Mouse (Mus musculus): Measurements from ENCODE around the gene Phlpp2. TPM values are rescaled to one million over a fixed set of nuclear protein-coding genes. Genes with fewer than 3 reads are reported as not detected.
A peak's percentile ranks its signal among the peaks of the same experiment; 100 is the strongest.

Phlpp2 gene
- polyA plus RNA-seq (2015; fragmentation: Nextera tagmentation; extraction: Ambion mirVana) = 1.5 and 1.9 TPM in 2 replicates

DNA sequence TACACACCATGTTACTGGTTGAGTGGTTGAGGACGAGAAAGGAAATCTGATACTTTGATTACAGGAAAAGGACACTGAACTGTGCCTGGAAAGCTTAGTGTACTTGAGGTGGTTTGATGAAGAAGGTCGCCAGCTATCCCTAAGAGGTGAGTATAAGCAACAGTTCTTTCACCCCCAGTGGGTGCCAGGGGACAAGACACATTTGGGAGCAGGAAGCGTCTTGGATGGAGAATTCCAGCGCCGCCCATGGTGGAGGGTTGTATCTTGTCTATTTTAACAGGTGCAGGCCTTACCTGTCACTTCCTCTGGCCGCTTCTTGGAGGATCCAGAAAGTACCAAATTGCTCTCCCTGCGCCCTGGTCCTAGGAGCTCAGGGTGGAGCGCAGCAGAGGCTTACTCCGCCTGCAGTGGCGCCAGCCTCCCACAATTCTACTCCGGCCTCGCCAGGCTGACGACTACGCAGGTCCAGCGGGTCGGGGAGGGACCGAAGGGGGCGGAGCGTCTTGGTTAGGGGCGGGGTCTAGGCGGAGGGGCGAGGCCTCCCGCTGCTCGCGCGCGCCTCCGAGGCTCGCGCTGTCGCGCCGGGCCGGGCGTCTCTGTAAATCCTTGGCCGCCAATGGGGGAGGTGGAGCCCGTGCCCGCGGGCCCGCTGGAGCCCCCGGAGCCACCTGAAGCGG lies at the start of gene Phlpp2:
TSS of gene Phlpp2 (plus strand) at position 540 of the 677 bp plus-strand sequence.
- H3K27ac ChIP-seq = peak within 1 kb of the TSS; percentile 92
- peak within 1 kb of the TSS; percentile 90 for H3K4me3 ChIP-seq
- peak; percentile 98 for ATAC-seq (replicated peaks; ENCODE audit: insufficient number of reproducible peaks, insufficient read depth, low FRiP score, low read depth)
- H3K36me3 ChIP-seq = no peaks in the 10 kb centered on the region
- H3K9ac ChIP-seq = peak within 1 kb of the TSS; percentile 96
- under 1% methylated on average over 42 of the region's 42 CpGs for WGBS
- H3K27me3 ChIP-seq = no peaks in the 10 kb centered on the region
- H3K4me1 ChIP-seq (replicated peaks) = peaks cover 10% of the 10 kb centered on the region
- no peaks in the 10 kb centered on the region for H3K9me3 ChIP-seq (replicated peaks)
- peak within 1 kb of the TSS; percentile 96 for H3K4me2 ChIP-seq

GRCm38 (mm10) chr8:109823561-109823960 lies 44.8 kb upstream of the Phlpp2 start:
- no peak overlapping the region for H3K9ac ChIP-seq
- 0 out of 2 replicates have a peak, but pooled peaks cover 6% of the 10 kb centered on the region for H3K36me3 ChIP-seq
- H3K4me1 ChIP-seq (replicated peaks) = no peaks in the 10 kb centered on the region
- H3K4me3 ChIP-seq = no peak overlapping the region
- H3K4me2 ChIP-seq = no peak overlapping the region
- no peaks in the 10 kb centered on the region for H3K27me3 ChIP-seq
- ATAC-seq (replicated peaks; ENCODE audit: insufficient number of reproducible peaks, insufficient read depth, low FRiP score, low read depth) = no peak
- 88% methylated on average over 2 of the region's 2 CpGs for WGBS
- H3K27ac ChIP-seq = no peak overlapping the region
- no peaks in the 10 kb centered on the region for H3K9me3 ChIP-seq (replicated peaks)

DNA sequence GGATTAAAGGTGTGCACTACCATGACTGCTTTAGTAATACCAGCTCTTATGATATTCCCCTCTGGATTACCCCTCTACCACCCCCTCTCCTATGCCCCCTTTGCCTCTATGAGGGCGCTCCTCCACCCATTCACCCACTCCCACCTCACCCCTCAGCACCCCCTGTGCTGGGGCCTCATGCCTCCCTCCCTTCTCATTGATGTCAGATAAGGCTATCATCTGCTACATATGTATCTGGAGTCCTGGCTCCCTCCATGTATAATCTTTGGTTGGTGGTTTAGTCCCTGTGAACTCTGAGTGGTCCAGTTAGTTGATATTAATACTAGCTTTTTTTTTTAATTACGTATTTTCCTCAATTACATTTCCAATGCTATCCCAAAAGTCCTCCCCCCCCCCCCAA lies 28.5 kb upstream of the Phlpp2 start:
- 88% methylated on average over 2 of the region's 2 CpGs for WGBS
- no peak for ATAC-seq (replicated peaks; ENCODE audit: insufficient number of reproducible peaks, insufficient read depth, low FRiP score, low read depth)
- Histone ChIP-seq H3K4me1 (replicated peaks) (no peaks in the 10 kb centered on the region), H3K27me3 (no peaks in the 10 kb centered on the region), H3K4me2 (no peak overlapping the region), H3K4me3 (no peak overlapping the region), H3K9me3 (replicated peaks) (no peaks in the 10 kb centered on the region), H3K36me3 (peaks cover 57% of the 10 kb centered on the region), H3K27ac (no peak overlapping the region), H3K9ac (no peak overlapping the region)

- no peak overlapping the region for H3K4me2 ChIP-seq
- no peak overlapping the region for H3K27ac ChIP-seq
- peaks cover 49% of the 10 kb centered on the region for H3K36me3 ChIP-seq
- peaks cover 3% of the 10 kb centered on the region; the same call in 1 of the 2 replicates for H3K4me1 ChIP-seq (replicated peaks)
- no peaks in the 10 kb centered on the region for H3K27me3 ChIP-seq
- 100% methylated on average over 1 of the region's 1 CpGs for WGBS
- H3K9ac ChIP-seq = no peak overlapping the region
- H3K4me3 ChIP-seq = no peak overlapping the region
- H3K9me3 ChIP-seq (replicated peaks) = no peaks in the 10 kb centered on the region
- ATAC-seq (replicated peaks; ENCODE audit: insufficient number of reproducible peaks, insufficient read depth, low FRiP score, low read depth) = no peak
Observed at GRCm38 (mm10) chr8:109842468-109842867, 25.9 kb upstream of the Phlpp2 start.

- H3K9ac ChIP-seq = no peak overlapping the region
- H3K4me2 ChIP-seq = 0 out of 2 replicates have a peak overlapping the region, but pooled peaks have one; percentile 13
- H3K36me3 ChIP-seq = peaks cover 54% of the 10 kb centered on the region
- no peaks in the 10 kb centered on the region for H3K9me3 ChIP-seq (replicated peaks)
- H3K27me3 ChIP-seq = no peaks in the 10 kb centered on the region
- 31% methylated on average over 2 of the region's 2 CpGs for WGBS
- ATAC-seq (replicated peaks; ENCODE audit: insufficient number of reproducible peaks, insufficient read depth, low FRiP score, low read depth) = peak; percentile 73; the same call in 1 of the 2 replicates
- peak overlapping the region; percentile 72 for H3K27ac ChIP-seq
- peaks cover 17% of the 10 kb centered on the region for H3K4me1 ChIP-seq (replicated peaks)
- H3K4me3 ChIP-seq = no peak overlapping the region
Observed at GRCm38 (mm10) chr8:109847866-109848265, 20.5 kb upstream of the Phlpp2 start.

DNA sequence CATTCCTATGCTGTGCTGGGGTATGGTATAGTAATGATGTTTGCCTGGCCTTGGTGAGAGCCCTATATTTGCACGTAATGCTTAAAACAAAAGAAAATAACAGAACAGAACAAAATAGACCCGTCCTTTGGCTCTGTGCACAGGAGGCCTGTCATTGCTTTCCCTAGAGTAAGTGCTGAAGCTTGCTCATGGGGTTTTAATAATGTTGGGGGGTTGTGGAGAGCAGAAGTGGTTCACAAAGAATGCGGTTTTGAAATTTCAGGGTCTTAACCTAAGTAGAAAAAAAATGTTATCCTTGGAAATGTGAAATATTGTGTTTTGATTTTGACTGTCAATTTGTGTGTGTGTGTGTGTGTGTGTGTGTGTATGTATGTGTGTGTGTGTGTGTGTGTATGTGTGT lies 19.4 kb upstream of the Phlpp2 start:
- peaks cover 17% of the 10 kb centered on the region for H3K4me1 ChIP-seq (replicated peaks)
- 83% methylated on average over 3 of the region's 3 CpGs for WGBS
- H3K27me3 ChIP-seq = no peaks in the 10 kb centered on the region
- H3K36me3 ChIP-seq = peaks cover 50% of the 10 kb centered on the region
- no peak for ATAC-seq (replicated peaks; ENCODE audit: insufficient number of reproducible peaks, insufficient read depth, low FRiP score, low read depth)
- H3K9me3 ChIP-seq (replicated peaks) = no peaks in the 10 kb centered on the region
- no peak overlapping the region for H3K4me2 ChIP-seq
- H3K9ac ChIP-seq = no peak overlapping the region
- H3K27ac ChIP-seq = no peak overlapping the region
- no peak overlapping the region for H3K4me3 ChIP-seq

DNA sequence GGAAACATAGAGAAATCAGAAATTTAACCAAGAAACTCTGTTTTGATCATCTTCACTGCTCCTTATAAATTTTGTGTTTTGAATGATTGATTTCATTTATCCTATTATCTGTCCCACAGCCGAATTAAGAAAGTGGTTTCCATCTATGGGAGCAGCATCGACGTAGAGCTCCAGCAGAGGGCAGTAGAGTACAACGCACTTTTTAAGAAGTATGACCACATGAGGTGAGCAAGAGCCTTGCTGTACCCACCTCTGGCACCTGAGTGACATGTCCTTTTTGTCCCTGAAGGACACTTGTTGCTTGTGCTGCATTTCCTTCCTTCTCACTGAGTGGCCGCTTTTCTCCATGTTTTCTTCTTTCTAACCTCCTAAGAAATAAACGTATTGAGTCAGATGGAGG lies 14.9 kb upstream of the Phlpp2 start:
- H3K9me3 ChIP-seq (replicated peaks) = no peaks in the 10 kb centered on the region
- no peak overlapping the region for H3K4me2 ChIP-seq
- no peak overlapping the region for H3K4me3 ChIP-seq
- ATAC-seq (replicated peaks; ENCODE audit: insufficient number of reproducible peaks, insufficient read depth, low FRiP score, low read depth) = no peak
- no peak overlapping the region for H3K27ac ChIP-seq
- no peak overlapping the region for H3K9ac ChIP-seq
- peaks cover 6% of the 10 kb centered on the region for H3K4me1 ChIP-seq (replicated peaks)
- H3K36me3 ChIP-seq = peaks cover 61% of the 10 kb centered on the region
- H3K27me3 ChIP-seq = no peaks in the 10 kb centered on the region
- 36% methylated on average over 6 of the region's 6 CpGs for WGBS

GRCm38 (mm10) chr8:109854522-109854921 lies 13.8 kb upstream of the Phlpp2 start:
- no peaks in the 10 kb centered on the region for H3K9me3 ChIP-seq (replicated peaks)
- no peaks in the 10 kb centered on the region for H3K27me3 ChIP-seq
- no peak overlapping the region for H3K27ac ChIP-seq
- no peak overlapping the region for H3K4me2 ChIP-seq
- ATAC-seq (replicated peaks; ENCODE audit: insufficient number of reproducible peaks, insufficient read depth, low FRiP score, low read depth) = no peak
- H3K4me1 ChIP-seq (replicated peaks) = no peaks in the 10 kb centered on the region
- no peak overlapping the region for H3K4me3 ChIP-seq
- H3K36me3 ChIP-seq = peaks cover 63% of the 10 kb centered on the region
- WGBS = 90% methylated on average over 4 of the region's 4 CpGs
- H3K9ac ChIP-seq = no peak overlapping the region

DNA sequence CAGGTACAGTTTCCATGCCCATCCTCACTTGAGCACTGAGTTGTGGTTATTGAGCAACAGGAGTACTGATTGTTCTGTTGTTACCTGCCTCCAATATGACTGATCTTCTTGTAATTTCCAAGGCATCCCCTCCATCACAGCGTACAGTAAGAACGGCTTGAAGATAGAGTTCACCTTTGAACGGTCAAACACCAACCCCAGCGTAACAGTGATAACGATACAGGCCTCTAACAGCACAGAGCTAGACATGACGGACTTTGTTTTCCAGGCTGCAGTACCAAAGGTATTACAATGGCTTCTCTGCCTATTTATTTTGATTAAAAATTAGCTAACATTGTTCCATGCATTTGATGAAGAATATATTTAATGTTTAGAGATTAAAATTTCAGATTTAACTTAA lies 12.9 kb upstream of the Phlpp2 start:
- Histone ChIP-seq H3K4me1 (replicated peaks) (no peaks in the 10 kb centered on the region), H3K27me3 (no peaks in the 10 kb centered on the region), H3K4me3 (no peak overlapping the region), H3K4me2 (no peak overlapping the region), H3K27ac (no peak overlapping the region), H3K9me3 (replicated peaks) (no peaks in the 10 kb centered on the region), H3K9ac (no peak overlapping the region), H3K36me3 (peaks cover 63% of the 10 kb centered on the region)
- ATAC-seq (replicated peaks; ENCODE audit: insufficient number of reproducible peaks, insufficient read depth, low FRiP score, low read depth) = no peak
- WGBS = 94% methylated on average over 6 of the region's 6 CpGs

DNA sequence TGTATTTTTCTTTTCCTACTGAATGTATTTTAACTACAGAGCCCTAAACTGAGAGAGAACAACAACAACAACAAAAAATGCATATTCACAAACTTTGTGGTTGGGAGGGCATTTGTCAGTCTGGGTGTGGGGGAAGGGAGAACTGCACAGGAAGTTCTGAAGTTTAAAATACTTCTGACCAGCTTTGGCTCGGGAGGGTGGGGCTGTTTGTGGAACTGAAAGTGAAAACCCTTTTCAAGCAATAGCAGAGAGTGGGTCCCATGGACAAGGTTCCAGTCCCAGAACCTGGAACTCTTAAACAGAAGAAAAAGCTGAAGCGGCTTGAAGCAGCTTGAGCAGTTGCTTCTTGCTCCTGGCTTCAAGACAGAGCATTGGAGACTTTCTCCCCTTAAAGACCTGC lies 4.9 kb upstream of the Phlpp2 start:
- Histone ChIP-seq H3K9ac (no peak overlapping the region), H3K36me3 (peaks cover 38% of the 10 kb centered on the region), H3K4me1 (replicated peaks) (peaks cover 4% of the 10 kb centered on the region), H3K4me3 (no peak overlapping the region), H3K27ac (no peak overlapping the region), H3K9me3 (replicated peaks) (no peaks in the 10 kb centered on the region), H3K4me2 (no peak overlapping the region), H3K27me3 (no peaks in the 10 kb centered on the region)
- WGBS = 60% methylated on average over 2 of the region's 2 CpGs
- no peak for ATAC-seq (replicated peaks; ENCODE audit: insufficient number of reproducible peaks, insufficient read depth, low FRiP score, low read depth)

DNA sequence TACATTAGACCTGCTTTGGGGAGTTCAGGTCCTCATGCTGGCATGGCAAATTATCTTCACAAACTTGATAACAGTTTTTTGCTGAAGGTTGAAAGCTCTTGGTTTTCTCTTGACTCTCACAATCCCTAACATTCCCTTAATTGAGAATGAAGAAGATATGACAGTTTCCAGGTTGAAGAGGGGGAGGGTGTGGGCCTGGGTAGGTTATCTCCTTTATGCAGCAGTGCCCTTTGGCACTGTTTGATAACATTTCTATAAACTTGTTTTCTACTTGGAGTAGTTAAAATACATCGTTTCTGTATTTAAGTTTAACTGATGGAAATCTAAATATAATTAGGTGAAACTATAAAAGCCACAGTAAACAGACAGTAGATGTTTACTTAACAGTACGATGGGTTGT lies 3.5 kb upstream of the Phlpp2 start:
- peaks cover 30% of the 10 kb centered on the region for H3K36me3 ChIP-seq
- no peak overlapping the region for H3K9ac ChIP-seq
- H3K27ac ChIP-seq = no peak overlapping the region
- H3K9me3 ChIP-seq (replicated peaks) = no peaks in the 10 kb centered on the region
- no peak overlapping the region for H3K4me2 ChIP-seq
- no peaks in the 10 kb centered on the region for H3K27me3 ChIP-seq
- 79% methylated on average over 2 of the region's 2 CpGs for WGBS
- ATAC-seq (replicated peaks; ENCODE audit: insufficient number of reproducible peaks, insufficient read depth, low FRiP score, low read depth) = no peak
- H3K4me3 ChIP-seq = no peak overlapping the region
- peaks cover 10% of the 10 kb centered on the region for H3K4me1 ChIP-seq (replicated peaks)

DNA sequence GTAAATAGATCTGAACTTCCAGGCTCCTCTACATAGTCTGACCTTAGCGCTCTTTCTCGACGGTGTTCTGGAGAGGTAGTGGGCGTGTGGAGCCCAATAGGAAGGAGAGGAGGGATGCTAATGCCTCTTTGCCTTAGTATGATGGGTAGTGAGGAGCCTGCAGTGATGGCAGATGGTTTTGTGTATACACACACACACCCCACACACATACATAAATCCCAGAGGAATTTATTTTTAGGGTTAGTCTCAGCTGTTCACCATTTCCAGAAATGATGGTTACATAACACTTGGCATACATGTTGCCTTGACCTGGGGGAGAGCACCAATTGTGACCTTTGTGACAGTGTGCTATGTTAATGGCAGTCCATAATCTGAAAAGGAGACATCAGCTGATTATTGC lies 2.8 kb upstream of the Phlpp2 start:
- Histone ChIP-seq H3K27me3 (no peaks in the 10 kb centered on the region), H3K4me1 (replicated peaks) (peaks cover 10% of the 10 kb centered on the region), H3K36me3 (peaks cover 22% of the 10 kb centered on the region), H3K9ac (no peak overlapping the region), H3K4me2 (no peak overlapping the region), H3K27ac (no peak overlapping the region), H3K9me3 (replicated peaks) (no peaks in the 10 kb centered on the region), H3K4me3 (no peak overlapping the region)
- no peak for ATAC-seq (replicated peaks; ENCODE audit: insufficient number of reproducible peaks, insufficient read depth, low FRiP score, low read depth)
- 70% methylated on average over 4 of the region's 4 CpGs for WGBS

All from heart, embryonic 15.5 days (tissue).